Mouse (Mus musculus) c-Kit-negative CD71-positive TER-119-positive erythroid progenitor cells, embryonic 14.5 days (primary cell): Measurements from ENCODE around the gene Eng.

Experiments
- DNase-seq: peaks from one replicate; pipeline ENCODE4 v3.0.0-alpha.2; 2013; ENCODE audit warnings: low read depth, low spot score

The Eng gene

DNA sequence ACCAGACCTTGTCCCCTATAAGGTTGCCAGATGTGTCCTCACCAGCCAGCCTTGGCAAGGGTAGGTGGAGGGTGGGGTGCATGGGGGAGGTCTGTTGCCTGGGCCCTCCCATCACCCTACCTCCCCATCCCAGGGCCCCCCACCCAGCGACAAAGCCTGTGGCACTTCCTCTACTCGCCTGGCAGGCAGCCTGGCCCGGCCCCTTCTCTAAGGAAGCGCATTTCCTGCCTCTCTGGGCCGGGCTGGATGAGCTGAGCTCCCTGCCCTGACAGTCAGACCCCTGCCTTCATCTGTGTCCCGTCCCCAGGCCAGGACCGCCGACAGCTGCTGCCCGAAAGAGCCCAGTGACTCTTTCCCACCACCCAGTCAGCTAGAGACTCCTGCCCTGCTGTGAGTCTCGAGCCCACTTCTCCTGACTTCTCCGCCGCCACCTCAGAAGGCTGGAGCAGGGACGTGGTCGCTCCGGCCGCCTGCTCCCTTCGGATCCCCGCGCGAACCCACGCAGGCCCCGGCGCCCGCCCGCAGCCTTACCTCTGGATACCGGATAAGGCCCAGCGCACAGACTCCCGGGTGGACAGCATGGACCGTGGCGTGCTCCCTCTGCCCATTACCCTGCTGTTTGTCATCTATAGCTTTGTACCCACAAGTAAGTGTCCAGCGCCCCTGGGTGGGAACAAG is at the start of gene Eng:
Gene Eng (plus strand): TSS at position 217 of the 678 bp plus-strand sequence.
- DNase-seq, result no peak

DNA sequence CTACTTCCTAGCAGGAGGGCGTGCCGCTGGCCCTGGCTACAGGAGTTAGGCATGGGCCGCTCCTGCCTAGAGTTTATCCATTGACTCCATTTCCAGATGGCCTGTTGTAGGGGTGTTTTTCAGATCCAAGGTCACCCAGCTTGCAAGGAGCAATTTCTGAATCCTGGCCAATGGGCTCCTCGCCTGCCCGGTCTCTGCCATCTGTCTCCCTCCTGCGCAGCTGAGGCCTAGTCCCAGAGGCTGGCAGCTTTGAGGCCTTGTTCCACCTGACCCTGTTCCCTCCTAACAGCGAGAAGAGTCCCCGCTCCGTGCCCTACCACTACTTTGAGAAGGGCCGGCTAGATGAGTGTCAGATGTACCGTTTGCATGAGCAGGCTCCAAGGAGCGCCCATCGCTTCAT is 49.7 kb upstream of the Eng start:
- DNase-seq, result no peak

DNA sequence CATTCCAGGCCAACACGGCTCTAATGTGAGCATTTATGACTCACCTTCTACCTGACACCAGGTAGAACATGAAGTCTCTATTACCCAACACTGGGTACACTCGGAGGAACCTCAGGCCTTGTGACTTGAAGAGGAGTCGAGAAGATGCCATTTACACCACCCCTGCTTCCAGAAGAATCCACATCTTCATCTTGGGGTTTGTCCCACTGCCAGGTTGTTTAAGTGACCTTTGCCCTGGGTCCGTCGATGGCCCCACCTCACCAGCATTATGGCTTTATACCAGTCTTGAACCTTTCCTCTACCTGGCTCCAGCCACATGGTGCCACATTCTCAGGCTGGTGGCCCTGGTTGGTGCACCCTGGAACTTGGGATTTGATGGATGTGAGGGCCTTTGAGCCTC is 49.1 kb upstream of the Eng start:
- DNase-seq, result no peak

DNA sequence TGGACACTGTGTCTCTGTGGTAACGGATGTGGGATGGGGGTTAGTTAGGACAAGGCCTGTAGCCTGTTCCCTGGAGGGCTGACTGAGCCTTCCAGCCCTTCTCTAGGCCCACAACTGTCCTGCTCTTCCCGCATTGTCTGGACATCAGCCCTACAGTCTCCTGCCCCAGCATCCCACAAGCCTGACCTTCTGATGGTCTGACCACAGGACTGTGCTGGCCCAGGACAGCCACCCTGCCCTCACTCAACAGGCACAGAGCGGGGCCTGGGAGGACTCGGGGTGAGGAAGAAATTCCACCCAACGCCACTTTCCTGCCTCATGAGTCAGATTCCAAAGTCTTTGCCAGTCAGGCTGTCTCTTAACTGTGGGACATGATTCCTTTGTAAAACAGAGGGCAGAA is 48.7 kb upstream of the Eng start:
- no peak for DNase-seq

DNA sequence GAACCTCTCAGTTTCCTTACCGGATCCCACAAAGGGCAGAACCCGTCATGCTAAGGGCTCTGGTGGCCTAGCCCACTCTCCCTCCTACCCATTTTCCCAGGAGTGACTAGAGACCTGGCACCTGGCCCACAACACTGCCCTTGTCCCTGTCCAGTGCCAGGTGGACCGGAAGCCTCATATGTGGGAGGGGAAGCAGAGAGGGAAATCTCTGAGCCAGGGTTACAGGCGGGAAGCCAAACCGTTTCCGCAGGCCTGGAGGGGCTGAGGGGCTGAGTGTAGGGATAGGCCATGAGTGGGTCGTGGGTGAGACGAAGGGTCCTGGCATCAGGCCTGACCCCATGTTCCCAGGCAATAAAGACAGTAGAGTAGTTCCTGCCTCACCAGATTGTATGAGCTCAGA is 47.9 kb upstream of the Eng start:
- DNase-seq, result no peak

DNA sequence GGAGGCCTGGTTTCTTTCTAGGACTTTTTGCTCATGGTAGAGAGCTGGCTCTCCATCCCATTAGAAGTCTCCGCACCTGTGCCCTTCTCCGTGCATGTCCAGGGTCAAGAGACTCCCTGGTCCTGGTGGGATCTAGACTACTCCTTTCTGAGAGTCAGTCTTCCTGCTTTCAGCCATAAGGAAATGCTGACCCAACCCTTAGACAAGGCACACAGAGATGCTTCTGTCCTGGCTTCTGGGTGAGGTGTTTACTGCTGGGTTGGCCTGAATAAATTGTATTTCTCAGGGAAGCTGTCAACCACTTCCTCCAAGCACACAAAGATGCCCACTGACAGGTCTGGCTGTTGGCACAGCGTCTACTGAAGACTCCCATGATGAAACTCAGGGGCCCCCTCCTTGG is 47.0 kb upstream of the Eng start, which contains the start of gene St6galnac6:
Gene St6galnac6 (plus strand): TSS at position 301 of the 400 bp plus-strand sequence.
- DNase-seq, result no peak

DNA sequence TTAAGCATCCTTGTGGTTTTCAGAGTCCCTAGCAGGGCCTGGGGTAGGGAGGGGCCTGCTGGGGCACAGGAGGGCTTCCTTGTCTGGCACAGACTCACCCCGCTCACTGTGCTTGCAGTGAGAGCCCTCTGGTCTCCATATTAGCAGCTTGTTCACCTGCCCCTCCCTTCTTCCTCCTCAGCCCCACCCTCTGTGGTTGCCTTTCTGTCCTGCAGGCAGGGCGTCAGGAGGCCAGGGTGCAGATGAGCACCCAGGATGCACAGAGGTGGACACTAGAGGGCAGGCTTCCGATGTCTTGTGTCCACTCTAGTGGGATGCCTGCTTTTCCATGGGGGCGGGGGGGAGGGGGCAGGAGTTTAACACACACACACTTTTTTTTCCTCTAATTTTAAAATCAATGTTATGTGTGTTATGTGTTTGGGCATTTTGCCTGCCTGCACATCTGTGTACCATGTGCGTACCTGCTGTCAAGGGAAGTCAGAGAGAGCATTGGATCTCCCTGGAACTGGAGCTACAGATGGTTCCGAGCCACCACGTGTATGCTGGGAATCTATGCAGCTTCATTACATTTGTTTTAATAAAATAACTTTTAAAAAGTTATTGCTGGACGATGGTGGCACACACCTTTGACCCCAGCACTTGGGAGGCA is 44.9 kb upstream of the Eng start:
- no peak for DNase-seq

DNA sequence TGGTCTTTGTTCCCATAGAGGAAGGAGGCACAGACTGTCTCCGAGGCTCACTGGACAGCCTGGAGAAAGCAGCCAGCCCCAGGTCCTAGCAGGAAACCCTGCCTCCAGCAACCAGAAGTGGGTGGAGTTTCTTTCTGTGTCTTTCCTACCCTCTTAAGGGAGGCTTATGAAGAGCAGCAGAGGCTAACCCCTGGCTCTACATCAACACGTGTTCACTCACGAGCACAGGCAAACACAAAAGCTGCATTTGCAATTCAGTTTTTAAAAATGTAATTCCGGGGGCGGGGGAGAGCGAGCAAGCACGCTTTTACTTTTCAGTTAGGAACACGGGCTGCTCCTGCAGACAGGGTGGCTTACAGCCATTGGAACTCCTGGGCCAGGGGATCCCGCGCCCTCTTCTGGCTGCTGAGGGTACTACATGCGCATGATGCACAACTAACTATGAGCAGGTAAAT is 43.8 kb upstream of the Eng start:
- peak; percentile 56 for DNase-seq

DNA sequence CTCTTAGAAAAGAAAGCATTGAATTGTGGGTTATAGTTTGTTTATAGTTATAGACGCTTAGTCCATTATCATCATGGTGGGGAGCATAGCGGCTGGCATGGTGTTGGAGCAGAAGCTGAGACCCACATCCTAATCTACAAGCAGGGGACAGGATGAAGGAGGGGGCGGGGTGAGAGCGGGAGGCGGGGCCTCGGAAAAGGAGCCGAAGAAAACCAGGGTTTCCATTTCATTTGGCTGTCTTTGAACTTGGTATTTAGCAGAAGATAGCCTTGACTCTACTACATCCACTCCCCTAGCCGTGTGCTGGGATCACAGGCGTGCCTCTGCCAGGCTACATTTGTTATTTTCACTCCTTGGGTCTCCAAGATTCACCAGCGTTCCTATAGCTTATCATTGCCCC is 41.8 kb upstream of the Eng start:
- no peak for DNase-seq

DNA sequence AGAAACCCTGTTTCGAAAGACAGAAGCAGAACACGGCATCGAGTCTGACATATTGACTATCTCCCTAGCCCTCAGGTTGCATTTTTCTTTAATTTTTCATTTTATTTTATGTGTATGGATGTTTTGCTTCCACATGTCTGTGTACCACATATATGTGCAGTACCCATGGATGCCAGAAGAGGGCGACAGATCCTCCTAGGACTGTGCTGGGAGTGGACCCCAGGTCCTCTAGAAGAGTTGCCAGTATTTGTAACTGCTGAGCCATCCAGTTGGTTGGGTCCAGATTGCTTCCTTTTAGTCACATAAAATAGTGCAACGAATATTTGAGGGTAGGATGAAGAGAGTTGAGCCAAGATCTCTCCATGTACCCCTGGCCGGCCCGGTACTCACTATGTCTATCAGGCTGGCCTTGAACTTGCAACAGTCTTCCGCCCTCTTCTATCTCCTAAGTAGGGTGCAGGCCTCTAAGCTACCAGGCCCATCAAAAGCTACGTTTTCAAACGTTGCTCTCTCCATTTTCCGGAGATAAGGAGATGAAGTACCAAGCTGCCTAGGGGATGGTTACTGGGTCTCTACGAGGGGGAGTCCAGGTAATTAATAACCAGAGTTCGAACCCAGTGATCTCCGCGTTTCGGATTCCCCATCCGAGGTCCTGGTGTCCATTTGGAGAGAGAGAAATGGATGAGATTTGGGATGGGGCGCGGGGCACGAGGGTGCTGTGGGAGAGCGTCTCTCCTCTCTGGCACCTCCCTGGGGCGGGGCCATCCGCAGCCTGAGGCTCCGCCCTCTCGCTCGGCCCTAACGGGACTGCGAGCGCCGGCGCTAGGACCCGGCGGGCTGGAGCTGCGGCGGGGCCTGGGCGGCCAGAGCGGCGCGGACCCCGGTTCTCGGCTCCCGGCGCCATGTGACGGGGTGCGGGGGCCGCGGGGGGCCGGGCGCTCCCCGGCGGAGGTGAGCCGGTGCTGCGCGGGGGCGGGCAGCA is 39.9 kb upstream of the Eng start:
- DNase-seq, result peak; percentile 75

DNA sequence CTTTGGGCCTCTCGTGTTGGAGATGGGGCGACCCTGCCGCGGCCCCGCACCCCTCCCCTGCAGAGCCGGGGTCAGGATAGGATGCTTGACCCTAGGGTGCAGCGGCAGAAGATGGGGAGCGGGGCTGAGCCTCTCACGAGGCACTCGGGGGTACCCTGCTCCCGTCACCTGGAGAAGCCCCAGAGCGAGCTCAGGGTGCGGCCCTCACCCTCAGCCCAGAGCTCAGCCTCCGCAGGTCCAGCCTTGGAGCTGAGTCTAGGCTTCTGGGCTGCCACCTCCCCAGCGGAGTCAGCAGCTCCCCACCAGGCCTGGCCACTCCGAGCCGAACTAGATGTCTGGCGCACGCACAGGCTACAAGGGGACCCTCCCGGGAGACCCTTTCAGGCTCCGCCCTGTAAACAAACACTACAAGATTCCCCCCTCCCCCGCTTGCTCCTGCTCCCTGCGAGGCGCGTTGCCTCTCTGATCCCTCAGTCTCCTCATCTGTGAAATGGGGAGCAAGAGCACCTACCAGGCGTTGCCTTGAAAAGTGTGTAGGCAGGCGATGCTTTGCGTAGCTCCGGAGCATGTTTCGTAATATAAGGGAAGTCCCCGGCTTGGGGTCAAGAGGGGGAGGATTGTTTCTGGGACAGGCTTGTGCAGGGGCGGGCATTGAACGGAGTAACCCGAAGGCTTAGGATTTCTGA is 39.0 kb upstream of the Eng start:
- DNase-seq, result no peak

DNA sequence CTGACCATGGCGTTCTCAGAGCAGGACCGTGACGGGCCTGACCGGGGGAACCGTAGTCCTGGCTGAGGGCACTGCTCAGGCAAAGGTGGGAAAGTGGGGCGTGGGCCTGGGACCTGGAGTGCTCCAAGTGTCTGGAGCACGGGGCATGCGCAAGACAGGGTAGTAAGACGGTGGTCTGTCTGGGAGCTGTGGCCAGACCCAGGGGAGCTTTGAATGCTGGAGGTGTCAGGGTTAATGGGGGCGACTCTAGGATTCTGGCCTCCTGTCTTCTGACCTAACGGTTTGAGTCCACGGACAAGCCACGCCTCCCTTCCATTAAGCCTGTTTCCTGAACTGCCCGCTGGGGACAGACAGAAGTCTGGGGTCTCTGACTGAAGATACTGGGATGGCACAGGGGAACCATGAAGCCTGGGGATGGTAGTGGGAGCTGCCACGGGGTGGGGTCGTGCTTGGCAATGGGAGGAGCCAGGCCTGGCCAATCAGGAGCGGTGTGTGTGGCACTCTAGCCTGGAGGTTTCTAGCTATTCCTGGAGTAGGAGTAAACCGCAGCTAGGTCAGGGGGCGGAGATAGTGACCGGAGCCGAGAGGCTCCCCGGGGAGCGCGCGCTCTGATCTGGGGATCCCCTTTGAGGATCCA is 38.1 kb upstream of the Eng start:
- no peak for DNase-seq

DNA sequence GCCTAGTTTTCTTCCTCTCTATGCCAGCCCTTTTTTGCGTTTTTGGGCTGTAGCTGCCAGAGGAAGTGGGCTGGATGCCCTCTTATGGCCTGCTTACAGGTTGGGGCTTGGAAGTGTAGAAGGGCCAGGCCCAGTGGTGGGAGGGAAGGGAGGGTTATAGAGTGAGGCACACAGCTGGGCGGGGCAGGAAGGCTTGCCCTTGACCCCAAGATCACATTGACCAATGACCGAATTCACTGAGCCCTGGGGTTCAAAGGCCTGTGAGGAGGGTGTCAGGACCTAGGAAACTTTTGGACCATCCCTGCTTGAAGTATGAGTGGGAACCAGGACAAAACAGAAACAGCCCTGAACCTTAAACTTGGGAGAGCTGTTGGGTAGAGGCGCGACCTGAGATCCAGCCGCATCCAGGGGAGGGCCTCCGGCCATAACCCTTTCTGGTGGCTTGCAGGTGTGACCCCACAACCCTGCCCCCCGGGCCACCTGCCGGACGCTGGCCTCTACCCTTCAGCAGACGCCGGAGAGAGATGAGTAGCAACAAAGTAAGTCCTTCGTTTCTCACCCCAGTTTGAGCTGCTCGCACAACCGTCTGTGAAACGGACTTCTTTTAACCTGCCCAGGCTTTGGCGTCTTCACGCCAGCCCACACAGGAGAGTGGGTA is 37.5 kb upstream of the Eng start:
- no peak for DNase-seq

DNA sequence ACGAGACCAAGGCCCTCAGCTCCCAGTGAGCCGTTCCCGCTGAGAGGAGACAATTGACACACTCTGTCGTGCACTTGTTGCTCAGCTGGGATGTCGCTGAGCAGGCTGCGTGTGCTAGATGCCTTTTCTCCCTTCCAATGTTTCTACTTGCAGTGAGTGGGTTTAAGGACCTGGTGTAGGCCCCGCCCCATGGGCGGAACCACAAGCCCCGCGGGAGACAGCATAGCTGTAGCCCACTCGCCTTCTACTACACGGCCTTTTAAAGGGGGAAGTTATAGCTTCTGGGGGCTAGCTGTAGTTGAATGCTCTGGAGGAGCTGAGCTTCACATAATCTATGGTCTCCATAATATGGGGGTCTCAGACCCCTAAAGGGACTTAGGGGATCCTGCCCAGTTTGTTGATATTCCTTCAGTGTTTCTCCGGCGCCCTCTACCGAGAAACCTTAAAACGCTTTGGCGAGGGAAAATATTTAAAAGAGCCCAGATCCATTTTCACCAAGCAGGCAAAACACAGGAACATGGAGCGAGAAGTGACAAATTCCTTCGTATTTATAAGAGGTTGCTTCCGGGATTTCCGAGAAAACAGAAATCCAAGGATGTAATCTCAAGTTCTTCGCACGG is 35.7 kb upstream of the Eng start:
- no peak for DNase-seq

DNA sequence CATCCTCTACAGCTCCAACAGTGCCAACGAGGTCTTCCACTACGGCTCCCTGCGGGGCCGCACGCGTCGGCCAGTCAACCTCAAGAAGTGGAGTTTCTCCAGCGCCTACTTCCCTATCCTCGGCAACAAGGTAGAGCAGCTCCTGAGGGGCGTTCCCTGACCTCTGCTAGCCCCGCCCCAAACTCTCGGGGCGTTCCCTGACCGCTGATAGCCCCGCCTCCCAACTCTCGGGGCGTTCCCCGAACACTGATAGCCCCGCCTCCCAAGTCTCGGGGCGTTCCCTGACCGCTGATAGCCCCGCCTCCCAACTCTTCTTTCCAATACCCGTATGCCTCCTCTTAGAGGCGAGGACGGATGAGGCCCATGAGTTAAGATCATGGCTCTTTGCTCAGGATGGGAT is 34.1 kb upstream of the Eng start:
- DNase-seq, result no peak

DNA sequence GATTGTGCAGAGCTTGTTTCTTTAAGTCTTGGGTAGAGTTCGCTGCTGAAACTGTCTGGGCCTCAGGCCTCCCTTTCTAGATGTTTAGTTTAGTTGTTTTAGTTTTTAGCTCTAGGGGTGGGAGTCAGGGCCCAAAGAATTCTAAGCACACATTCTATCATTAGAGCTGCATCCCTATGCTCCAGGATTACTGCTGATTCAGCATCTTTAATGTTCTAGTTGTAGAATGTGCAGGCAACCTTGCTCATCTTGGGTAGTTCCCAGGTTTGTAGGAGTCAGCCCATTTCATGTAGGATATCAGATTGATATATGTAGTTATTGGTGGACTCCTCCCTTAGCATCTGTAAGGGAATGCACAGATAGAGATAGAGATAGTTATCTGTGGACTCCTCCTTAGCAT is 29.3 kb upstream of the Eng start:
- no peak for DNase-seq

DNA sequence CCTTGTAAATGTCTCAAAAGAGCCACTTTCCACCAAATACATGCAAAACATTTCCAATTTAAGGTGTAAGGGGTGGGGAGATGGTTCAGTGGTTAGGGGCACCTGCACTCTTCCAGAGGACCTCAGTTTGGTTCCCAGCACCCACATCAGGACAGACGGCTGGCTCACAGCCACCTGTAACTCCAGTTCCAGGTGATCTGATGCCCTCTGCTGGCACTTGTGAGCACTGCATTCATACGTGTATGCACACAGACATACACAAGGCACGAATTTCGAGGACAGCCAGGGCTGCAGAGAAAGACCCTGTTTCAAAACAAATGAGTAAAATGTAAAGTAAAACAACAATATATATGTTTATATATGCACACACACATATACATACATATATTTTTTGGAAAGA is 28.8 kb upstream of the Eng start:
- DNase-seq, result no peak

DNA sequence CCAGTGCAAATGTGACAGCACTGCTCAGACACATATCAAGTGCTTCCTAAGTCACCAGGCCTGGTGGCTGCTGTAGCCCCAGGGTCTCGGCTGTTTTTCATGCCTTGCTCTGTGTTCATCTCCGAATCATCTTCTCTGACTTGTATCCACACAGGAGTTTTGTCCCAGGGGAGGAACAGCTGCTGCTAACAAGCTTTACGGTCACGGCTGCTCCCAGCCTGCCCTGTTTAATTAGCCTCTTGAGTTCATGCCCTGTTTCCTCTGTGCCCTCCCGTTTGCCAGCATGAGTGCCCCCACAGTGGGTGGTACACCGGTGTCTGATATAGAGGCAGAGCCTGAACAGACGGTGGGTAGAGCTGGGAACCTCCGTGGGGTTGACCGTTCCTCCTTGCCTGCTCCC is 28.3 kb upstream of the Eng start:
- DNase-seq, result no peak

DNA sequence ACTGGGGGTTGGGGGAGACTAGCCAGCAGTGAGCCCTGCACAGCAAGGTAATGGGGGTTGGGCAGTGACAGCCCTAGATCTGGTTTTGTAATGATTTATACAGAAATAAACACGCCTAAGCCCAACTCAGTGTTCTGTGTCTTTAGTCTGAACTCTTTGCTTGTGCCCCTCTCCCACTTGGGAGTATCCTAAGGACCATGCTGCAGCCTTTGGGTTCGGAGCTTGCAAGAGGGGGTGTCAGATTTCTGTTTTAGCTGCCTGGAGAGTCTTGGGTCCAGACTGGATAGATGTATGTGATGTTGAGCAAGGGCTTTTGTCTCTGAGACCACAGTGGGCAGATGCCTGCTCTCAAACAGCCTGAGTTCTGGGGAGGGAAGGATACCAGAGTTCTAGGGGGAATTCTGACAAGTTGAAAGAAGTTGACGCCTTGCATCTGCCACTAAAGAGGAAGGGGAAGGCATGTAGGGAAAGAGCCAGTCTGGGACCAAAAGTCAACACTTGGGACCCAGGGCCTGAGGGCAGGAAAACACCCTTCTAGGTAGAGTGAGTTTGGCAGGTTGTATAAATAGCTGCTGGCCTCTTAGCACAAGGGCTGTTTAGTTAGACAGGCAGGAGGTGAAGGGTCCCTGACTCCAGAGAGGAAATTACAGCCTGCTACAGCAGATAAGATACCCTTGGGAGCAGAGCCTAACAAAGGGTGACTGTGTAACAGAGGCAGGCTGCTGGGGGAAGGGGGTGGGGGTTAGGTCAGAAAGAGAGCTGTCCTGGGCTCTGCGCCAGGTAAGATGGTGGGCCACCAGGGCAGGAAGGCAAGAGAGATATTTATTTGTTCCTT is 25.5 kb upstream of the Eng start:
- DNase-seq, result no peak
